Mouse (Mus musculus): Measurements from ENCODE around the gene Dnal4. TPM values are rescaled to one million over a fixed set of nuclear protein-coding genes. Genes with fewer than 3 reads are reported as not detected.

The Dnal4 gene
- total RNA-seq, 2 experiments from 2014 or later = 16.9 to 22.0 TPM

- DNase-seq = no peak
Measured at GRCm38 (mm10) chr15:79733640-79734039, 44.0 kb downstream of the Dnal4 start.

GRCm38 (mm10) chr15:79733192-79733591 is 44.5 kb downstream of the Dnal4 start:
- no peak for DNase-seq

GRCm38 (mm10) chr15:79731554-79731953 is 46.1 kb downstream of the Dnal4 start:
- DNase-seq = no peak

- no peak for DNase-seq
Measured at GRCm38 (mm10) chr15:79728731-79729388, 48.8 kb downstream of the Dnal4 start.

DNA sequence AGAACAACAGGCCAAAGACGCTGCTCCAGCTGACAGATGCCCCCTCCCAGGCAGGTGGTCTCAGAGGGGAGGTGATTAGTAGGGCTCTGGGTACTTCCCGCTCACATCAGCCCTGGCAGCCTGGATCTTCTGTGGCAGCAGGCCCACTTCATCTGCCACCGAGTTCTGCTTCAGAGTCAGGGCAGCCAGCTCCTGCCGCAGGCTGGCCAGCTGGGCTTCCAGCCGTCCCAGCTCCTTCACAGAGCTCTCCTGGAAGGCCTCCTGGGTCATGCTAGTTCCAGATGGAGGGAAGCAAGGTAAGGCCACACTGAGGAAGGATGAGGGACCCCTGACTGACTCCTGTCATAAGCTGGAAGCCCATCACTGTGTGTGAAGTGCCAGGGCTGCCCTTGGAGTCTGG is 49.3 kb downstream of the Dnal4 start:
- DNase-seq = no peak

- no peak for DNase-seq
Measured at GRCm38 (mm10) chr15:79727840-79728239, 49.8 kb downstream of the Dnal4 start.

GRCm38 (mm10) chr15:79725190-79725789 is 52.4 kb downstream of the Dnal4 start:
- no peak for DNase-seq

DNA sequence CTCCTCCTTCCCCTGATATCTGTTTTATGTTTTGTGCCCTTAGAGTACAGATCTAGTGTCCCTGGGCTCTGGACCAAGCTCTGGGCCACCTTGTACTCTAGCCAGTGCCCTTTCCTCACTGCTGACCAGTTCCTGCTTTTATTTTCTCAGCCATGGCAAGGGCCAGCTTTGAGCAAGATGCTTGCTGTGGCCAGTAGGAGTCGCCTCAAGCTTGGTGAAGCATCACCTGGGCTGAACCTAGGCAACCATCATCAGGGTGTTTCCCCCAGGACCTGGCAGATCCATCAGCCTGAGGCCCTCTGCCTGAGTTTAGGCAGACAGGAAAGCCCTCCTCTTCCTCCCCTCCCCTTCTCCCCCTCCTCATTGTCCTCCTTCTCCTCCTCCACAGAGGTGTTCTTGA is 54.2 kb downstream of the Dnal4 start:
- peak; percentile 60 to 66 for DNase-seq

GRCm38 (mm10) chr15:79720796-79721195 is 56.9 kb downstream of the Dnal4 start:
- no peak for DNase-seq

- no peak for DNase-seq
Measured at GRCm38 (mm10) chr15:79720267-79720666, 57.4 kb downstream of the Dnal4 start.

GRCm38 (mm10) chr15:79716710-79717109 is 60.9 kb downstream of the Dnal4 start:
- no peak for DNase-seq

DNA sequence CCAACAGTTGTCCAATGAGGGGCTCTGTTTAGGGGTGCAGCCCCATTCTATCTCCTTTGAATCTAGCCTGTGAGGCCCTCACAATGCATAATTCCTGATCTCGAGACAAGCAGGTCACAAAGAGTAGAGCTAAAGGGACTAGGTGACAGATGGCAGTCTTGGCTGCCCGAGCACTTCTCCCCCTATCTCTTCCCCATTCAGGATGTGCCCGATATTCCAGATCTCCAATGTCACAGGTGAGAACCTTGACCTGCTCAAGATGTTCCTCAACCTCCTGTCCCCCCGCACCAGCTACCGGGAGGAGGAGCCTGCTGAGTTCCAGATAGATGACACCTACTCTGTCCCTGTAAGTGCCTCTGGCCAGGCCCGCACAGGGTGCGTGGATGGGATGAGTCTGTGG is 62.0 kb downstream of the Dnal4 start:
- DNase-seq = no peak

Other genes starting within 250 kb of the Dnal4 start
- gene Ddx17, start 231.1 kb downstream of the Dnal4 start, total RNA-seq (2021) = 10 to 100 TPM; 69.9 to 83.9 TPM
- not detected for gene Dmc1, start 172.7 kb downstream of the Dnal4 start, total RNA-seq (2021)
- gene Fam227a, start 118.9 kb downstream of the Dnal4 start, total RNA-seq (2021) = under 1 TPM; 0.37 to 0.77 TPM
- 10 to 100 TPM; 18.7 to 23.6 TPM for gene Cby1, start 118.7 kb downstream of the Dnal4 start, total RNA-seq (2021)
- gene Tomm22, start 107.0 kb downstream of the Dnal4 start, total RNA-seq (2021) = 100 to 1,000 TPM; 112 to 126 TPM
- 10 to 100 TPM; 23.4 to 26.2 TPM for gene Josd1, start 89.9 kb downstream of the Dnal4 start, total RNA-seq (2021)
- 10 to 100 TPM; 26.0 to 28.8 TPM for gene Gtpbp1, start 87.0 kb downstream of the Dnal4 start, total RNA-seq (2021)
- gene Sun2, start 35.3 kb downstream of the Dnal4 start, total RNA-seq (2021) = 10 to 100 TPM; 79.1 to 89.1 TPM
- 1 to 10 TPM; 1.4 to 1.5 TPM for gene Nptxr, start 26.9 kb upstream of the Dnal4 start, total RNA-seq (2021)
- 1 to 10 TPM in 1 of 2 experiments, not detected in 1; 1.0 TPM for gene Npcd, start 56.4 kb upstream of the Dnal4 start, total RNA-seq (2021)
- gene Cbx6, start 56.8 kb upstream of the Dnal4 start, total RNA-seq (2021) = 10 to 100 TPM; 17.2 to 18.2 TPM
- 10 to 100 TPM in 1 of 2 experiments, 1 to 10 TPM in 1; 6.8 to 10.6 TPM for gene Apobec3, start 113.8 kb upstream of the Dnal4 start, total RNA-seq (2021)
- 10 to 100 TPM; 17.8 to 29.8 TPM for gene Cbx7, start 193.3 kb upstream of the Dnal4 start, total RNA-seq (2021)
- 10 to 100 TPM; 23.1 to 29.3 TPM for gene Pdgfb, start 237.1 kb upstream of the Dnal4 start, total RNA-seq (2021)

Data from heart, adult 18-20 months (tissue).